Mouse (Mus musculus) A20 (cell line): ENCODE results near the gene Rpgr.

Source experiments
- DNase-seq: peaks from one replicate; pipeline ENCODE4 v3.0.0-alpha.2; 2011; ENCODE audit warnings: low read depth, low spot score

Rpgr gene

GRCm38 (mm10) chrX:10073966-10074365, 142.8 kb downstream of the Rpgr start:
- DNase-seq = no peak

DNA sequence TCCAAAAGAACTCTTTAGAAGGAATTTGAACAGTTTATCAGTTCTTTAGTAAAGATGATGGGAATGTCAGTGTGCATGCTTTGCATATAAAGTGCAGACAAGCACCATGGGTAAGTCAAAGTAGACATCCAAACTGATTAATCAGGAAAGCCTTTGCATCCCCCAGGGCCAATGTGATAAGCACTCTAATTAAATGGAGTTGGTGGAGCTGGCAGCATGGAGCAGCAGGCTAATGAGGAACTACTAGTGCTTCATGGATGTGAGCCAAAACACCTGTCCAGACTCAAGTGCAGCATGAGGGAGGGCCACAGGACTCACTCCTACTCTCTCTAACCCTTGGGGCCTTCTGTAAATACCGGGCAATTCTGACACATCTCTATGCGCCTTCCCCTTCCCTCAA, 145.2 kb downstream of the Rpgr start:
- no peak for DNase-seq

- DNase-seq = peak; percentile 13
Observed at GRCm38 (mm10) chrX:10070689-10071088, 146.0 kb downstream of the Rpgr start.

- DNase-seq = no peak
Observed at GRCm38 (mm10) chrX:10069405-10069804, 147.3 kb downstream of the Rpgr start.

DNA sequence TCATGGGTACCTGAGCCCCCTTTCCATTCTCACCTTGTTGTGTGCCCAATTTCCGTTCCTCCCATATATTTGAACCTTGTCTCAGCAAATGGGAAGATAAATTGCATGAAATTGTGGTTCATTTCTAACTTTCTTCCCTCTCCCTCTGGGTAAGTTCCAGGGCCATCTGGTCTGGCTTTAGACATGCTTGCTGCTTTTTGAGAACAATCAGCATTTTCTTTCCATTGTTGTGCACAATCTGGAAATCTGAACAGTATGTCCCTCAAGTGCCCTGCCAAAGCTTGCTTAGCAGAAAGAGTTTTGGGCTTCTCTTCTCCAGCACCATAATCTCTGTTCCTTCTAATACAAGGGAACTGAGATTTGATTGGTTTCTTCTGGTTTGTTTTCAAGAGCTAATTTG, 152.9 kb downstream of the Rpgr start:
- DNase-seq = peak; percentile 6

GRCm38 (mm10) chrX:10063361-10063760, 153.4 kb downstream of the Rpgr start:
- no peak for DNase-seq

DNA sequence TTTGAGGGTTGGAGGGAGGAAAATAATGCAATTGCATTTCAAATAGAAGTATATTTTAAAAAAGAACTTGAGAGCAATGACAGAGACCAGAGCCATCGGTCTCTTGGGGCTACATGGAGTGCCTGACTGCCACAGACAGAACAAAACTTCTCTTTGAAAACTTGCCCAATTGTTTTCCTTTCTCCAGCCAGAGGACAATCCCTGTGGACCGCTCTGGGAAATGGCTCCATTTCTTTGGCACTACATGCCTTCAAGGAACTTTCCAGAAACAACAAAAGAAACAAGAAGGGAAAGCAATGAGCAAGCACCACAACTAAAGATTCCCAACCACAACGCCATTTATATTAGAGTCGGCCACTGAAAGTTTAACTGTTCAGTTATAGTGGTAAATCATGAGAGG, 154.5 kb downstream of the Rpgr start:
- DNase-seq = no peak

GRCm38 (mm10) chrX:10034666-10035065, 182.1 kb downstream of the Rpgr start:
- DNase-seq = peak; percentile 9
